Mouse (Mus musculus) erythroblast, embryonic 14.5 days (primary cell): ENCODE data around the gene Cpne2.

Source experiments
- GATA1 ChIP-seq: IDR thresholded peaks from 2 replicates; pipeline ENCODE4 v1.6.1; 2012; ENCODE audit warnings: low read length, inconsistent platforms, mixed read lengths
- TAL1 ChIP-seq: IDR thresholded peaks from 3 replicates; pipeline ENCODE4 v1.6.1; 2012; ENCODE audit warnings: low read length, inconsistent platforms, mixed read lengths

DNA sequence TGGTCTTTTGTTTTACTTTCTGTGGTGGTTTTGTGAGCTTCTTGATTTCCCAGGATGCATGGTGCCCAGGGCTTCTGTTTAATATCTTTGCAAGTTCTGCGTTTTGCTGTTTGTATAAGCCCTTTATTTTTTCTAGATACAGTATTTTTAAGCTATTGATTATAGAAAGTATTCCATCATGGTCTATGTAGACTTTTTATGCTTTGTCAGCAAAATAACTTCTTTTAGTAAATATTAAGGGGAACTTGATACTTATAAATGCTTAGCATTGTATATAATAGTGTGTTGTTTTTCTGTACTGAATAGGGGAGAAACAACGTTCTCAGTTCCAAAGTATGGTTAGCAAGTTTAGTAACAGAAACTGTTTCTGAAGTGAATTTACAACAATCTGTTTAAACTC lies 71.2 kb downstream of the Cpne2 start:
- TF ChIP-seq GATA1: no peak
- no peak for TF ChIP-seq TAL1
